13 mouse cellular contexts compared by ENCODE assay signal in genomic region chr16:63806437-63807129, GRCm38 (mm10). TPM values are rescaled to one million over a fixed set of nuclear protein-coding genes. Genes with fewer than 3 reads are reported as not detected.
DNase-seq lines count a peak whose midpoint lies in the region; ATAC-seq lines count a peak whose summit lies in the region.
"Had no signal": no experiment of that assay in that cellular context is flagged by ENCODE, and none has a peak within 500 bp of the region (broad histone marks: within the 10 kb centered on the region; RNA-seq: fewer than 3 reads in every experiment).

No protein-coding gene starts in this region.

- no peaks in the 10 kb centered on the region; the same call in 1 of the 2 replicates for H3K4me1 ChIP-seq in forebrain, embryonic 11.5 days (replicated peaks; ENCODE audit: control insufficient read depth, insufficient read depth, low read length)
- H3K4me1 ChIP-seq in hindbrain, embryonic 16.5 days (ENCODE audit: control insufficient read depth, insufficient read depth, low read depth, low read length): no peaks in the 10 kb centered on the region
- 0 out of 2 replicates have a peak, but pooled peaks cover 3% of the 10 kb centered on the region for H3K4me1 ChIP-seq in neural tube, embryonic 12.5 days
- H3K4me1 ChIP-seq: embryonic facial prominence, embryonic 15.5 days; heart, embryonic 15.5 days had no signal

- H3K4me2 ChIP-seq in forebrain, embryonic 11.5 days (ENCODE audit: low read depth, low read length, severe bottlenecking): no peak overlapping the region
- no peak overlapping the region; the same call in 1 of the 2 replicates for H3K4me2 ChIP-seq in hindbrain, embryonic 16.5 days (ENCODE audit: low read length)
- peak overlapping the region; percentile 26 for H3K4me2 ChIP-seq in neural tube, embryonic 12.5 days (replicated peaks)
- H3K4me2 ChIP-seq: embryonic facial prominence, embryonic 15.5 days; heart, embryonic 15.5 days had no signal

- H3K27ac ChIP-seq in forebrain, embryonic 11.5 days (ENCODE audit: low read depth, low read length): peak overlapping the region; percentile 68
- no peak overlapping the region for H3K27ac ChIP-seq in hindbrain, embryonic 16.5 days (ENCODE audit: low read depth, low read length)
- no peak overlapping the region for H3K27ac ChIP-seq in neural tube, embryonic 12.5 days
- H3K27ac ChIP-seq: embryonic facial prominence, embryonic 15.5 days; heart, embryonic 15.5 days had no signal

- no peak overlapping the region for H3K4me3 ChIP-seq in forebrain, embryonic 11.5 days (ENCODE audit: low read depth, low read length)
- H3K4me3 ChIP-seq in hindbrain, embryonic 16.5 days (ENCODE audit: low read length): no peak overlapping the region
- H3K4me3 ChIP-seq in neural tube, embryonic 12.5 days: no peak overlapping the region
- H3K4me3 ChIP-seq: embryonic facial prominence, embryonic 15.5 days; heart, embryonic 15.5 days had no signal

- peak; percentile 97 for ATAC-seq in forebrain, embryonic 11.5 days (replicated peaks; ENCODE audit: low FRiP score)
- ATAC-seq in hindbrain, embryonic 16.5 days: peak; percentile 95
- peak; percentile 96 for ATAC-seq in neural tube, embryonic 12.5 days (ENCODE audit: low FRiP score, low read depth)

- no peaks in the 10 kb centered on the region for H3K9me3 ChIP-seq in forebrain, embryonic 11.5 days (ENCODE audit: control insufficient read depth, low read length)
- H3K9me3 ChIP-seq in hindbrain, embryonic 16.5 days (ENCODE audit: control insufficient read depth, low read length): no peaks in the 10 kb centered on the region
- H3K9me3 ChIP-seq in neural tube, embryonic 12.5 days: no peaks in the 10 kb centered on the region
- H3K9me3 ChIP-seq: embryonic facial prominence, embryonic 15.5 days; heart, embryonic 15.5 days had no signal

- 16% methylated on average over 5 of the region's 5 CpGs for WGBS in forebrain, embryonic 11.5 days
- WGBS in hindbrain, embryonic 16.5 days: 14% methylated on average over 5 of the region's 5 CpGs
- WGBS in neural tube, embryonic 12.5 days: 13% methylated on average over 5 of the region's 5 CpGs

- no peaks in the 10 kb centered on the region for H3K27me3 ChIP-seq in forebrain, embryonic 11.5 days (ENCODE audit: control insufficient read depth, insufficient read depth, low read length)
- no peaks in the 10 kb centered on the region for H3K27me3 ChIP-seq in hindbrain, embryonic 16.5 days (replicated peaks; ENCODE audit: control insufficient read depth, insufficient read depth, low read length)
- H3K27me3 ChIP-seq in neural tube, embryonic 12.5 days (replicated peaks): no peaks in the 10 kb centered on the region
- H3K27me3 ChIP-seq: embryonic facial prominence, embryonic 15.5 days; heart, embryonic 15.5 days had no signal

- peak; percentile 76 for DNase-seq in embryo, embryonic 10.5 days (ENCODE audit: low spot score)
- peak; percentile 80 for DNase-seq in forebrain, embryonic 11.5 days (ENCODE audit: low spot score)
- DNase-seq in spleen, adult 12 weeks (ENCODE audit: low spot score): no peak
- DNase-seq in layer of hippocampus, adult 9-11 months: no peak
- no peak for DNase-seq in MN1 (ENCODE audit: low spot score)
- no peak for DNase-seq in right cerebral cortex, postnatal 25 days
- DNase-seq: kidney, adult 11 months; liver; thymus, adult 18-20 months had no signal

- H3K9ac ChIP-seq in forebrain, embryonic 11.5 days (ENCODE audit: low read length): no peak overlapping the region
- no peak overlapping the region for H3K9ac ChIP-seq in hindbrain, embryonic 16.5 days (ENCODE audit: low read depth, low read length)
- no peak overlapping the region for H3K9ac ChIP-seq in neural tube, embryonic 12.5 days
- H3K9ac ChIP-seq: embryonic facial prominence, embryonic 15.5 days; heart, embryonic 15.5 days had no signal

- no peaks in the 10 kb centered on the region for H3K36me3 ChIP-seq in forebrain, embryonic 11.5 days (ENCODE audit: control insufficient read depth, insufficient read depth, low read length)
- no peaks in the 10 kb centered on the region for H3K36me3 ChIP-seq in hindbrain, embryonic 16.5 days (ENCODE audit: control insufficient read depth, insufficient read depth, low read length)
- no peaks in the 10 kb centered on the region for H3K36me3 ChIP-seq in neural tube, embryonic 12.5 days
- H3K36me3 ChIP-seq: embryonic facial prominence, embryonic 15.5 days; heart, embryonic 15.5 days had no signal

RNA-seq across cellular contexts. Expression of gene Epha3, which starts 57.4 kb away (rescaled TPM):
- polyA plus RNA-seq in forebrain, embryonic 11.5 days (2014; fragmentation: Nextera tagmentation; extraction: Ambion mirVana): 79.1 and 79.3 TPM in 2 replicates
- polyA plus RNA-seq in hindbrain, embryonic 16.5 days (2015; fragmentation: Nextera tagmentation; extraction: Ambion mirVana): 19.2 and 22.0 TPM in 2 replicates
- polyA plus RNA-seq in neural tube, embryonic 12.5 days (2016; fragmentation: Nextera tagmentation; extraction: Ambion mirVana): 57.1 and 61.9 TPM in 2 replicates

Comparison
In these comparisons a context has a peak if more than half of its experiments do, and no peak if none do; other contexts are left out.
1. DNase-seq: peak in embryo, embryonic 10.5 days (single experiment) and forebrain, embryonic 11.5 days (single experiment); none in spleen, adult 12 weeks (single experiment), layer of hippocampus, adult 9-11 months (single experiment), MN1 (single experiment) and right cerebral cortex, postnatal 25 days (single experiment).
2. Peak in every context shown above with its lines, with median percentiles within 50 percentile points of each other: ATAC-seq.